Mouse (Mus musculus) E14TG2a.4 (cell line): Measurements from ENCODE around the gene Clasrp.

Source experiments
- CTCF ChIP-seq: conservative IDR thresholded peaks from 2 replicates; pipeline ENCODE4 v1.5.1; 2014; ENCODE audit warnings: low read length
- NANOG ChIP-seq: IDR thresholded peaks from 2 replicates; pipeline ENCODE4 v1.6.1; 2014; ENCODE audit warnings: borderline replicate concordance, low read length, mixed read lengths
- POU5F1 ChIP-seq: IDR thresholded peaks from 2 replicates; pipeline ENCODE4 v1.6.1; 2014; ENCODE audit warnings: low read length, borderline replicate concordance

- TF ChIP-seq CTCF (peak; percentile 69), NANOG (no peak), POU5F1 (no peak)
Observed at GRCm38 (mm10) chr7:19610969-19611368, 6.7 kb upstream of the Clasrp start.
